Mouse (Mus musculus) cerebellum, adult 2 months (tissue): Measurements from ENCODE around the gene Gli3. TPM values are rescaled to one million over a fixed set of nuclear protein-coding genes. Genes with fewer than 3 reads are reported as not detected.
A peak's percentile ranks its signal among the peaks of the same experiment; 100 is the strongest.

Experiments
- DNase-seq, 2 experiments: peaks; one replicate each; pipeline ENCODE4 v3.0.0; 2021
- H3K27ac ChIP-seq: fragments of 200-500 bp; 2 replicates; pipeline ENCODE4 v1.5.1; 2012; ENCODE audit warnings: low read length, control low read depth, inconsistent platforms; ENCODE audit not compliant: insufficient read depth
- H3K27me3 ChIP-seq: fragments of 200-500 bp; 2 replicates; pipeline ENCODE4 v1.6.1; 2012; ENCODE audit warnings: inconsistent platforms, mild to moderate bottlenecking, low read length, moderate library complexity; ENCODE audit not compliant: control insufficient read depth, insufficient read depth
- H3K4me1 ChIP-seq: fragments of 200-500 bp; 2 replicates; pipeline ENCODE4 v1.6.1; 2011; ENCODE audit warnings: low read length; ENCODE audit not compliant: control insufficient read depth, insufficient read depth
- H3K4me3 ChIP-seq: fragments of 200-500 bp; replicated peaks from 2 replicates; pipeline ENCODE3; 2011; ENCODE audit warnings: mild to moderate bottlenecking, low read depth, low read length, control low read depth; ENCODE audit not compliant: insufficient read depth
- CTCF ChIP-seq: fragments of 200-500 bp; IDR thresholded peaks from 2 replicates; pipeline ENCODE4 v1.5.1; 2011; ENCODE audit warnings: low read depth, mild to moderate bottlenecking, control low read depth, low read length, moderate library complexity, borderline replicate concordance; ENCODE audit not compliant: insufficient read depth
- POLR2A ChIP-seq: fragments of 200-500 bp; IDR thresholded peaks from 2 replicates; pipeline ENCODE4 v1.6.1; 2011; ENCODE audit warnings: low read length, control low read depth, borderline replicate concordance; ENCODE audit not compliant: insufficient read depth
- WGBS: fragments of 180-500 bp; shearing (Covaris S2); methylation state at CpG from one replicate; pipeline ENCODE4 v1.1.7; 2018; 5-methylcytosine and 5-hydroxymethylcytosine counted together
- polyA plus RNA-seq: library from polyadenylated mRNA; depleted of rRNA; stranded (reverse); fragments of >200 nt; gene quantifications from 2 replicates; pipeline ENCODE4 v1.2.3, GENCODE M21; 2012

Gene Gli3
- polyA plus RNA-seq, 1 experiment = 2.4 TPM

DNA sequence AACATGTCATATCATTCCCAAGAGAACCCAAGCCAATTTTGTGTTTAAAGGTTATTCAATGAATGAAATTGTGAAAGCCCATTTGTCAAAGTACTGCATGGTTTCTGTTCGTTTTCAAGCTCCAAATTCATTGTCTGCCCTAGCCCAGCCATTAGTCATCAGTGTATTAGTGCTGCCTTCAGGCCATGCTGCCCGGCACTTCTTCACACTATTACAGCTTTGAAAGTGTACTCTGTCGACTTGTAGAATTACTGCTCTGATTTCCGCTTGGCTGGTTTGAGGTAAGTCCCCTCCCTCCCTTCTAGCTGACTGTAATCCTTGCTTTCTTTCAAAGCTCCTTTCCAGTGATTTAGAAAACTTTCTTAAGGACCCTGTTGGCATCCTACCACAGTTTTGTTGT is 5.4 kb downstream of the Gli3 start:
- DNase-seq = no peak
- H3K27me3 ChIP-seq = peaks cover 2% of the 10 kb centered on the region; the same call in 1 of the 2 replicates
- H3K4me3 ChIP-seq = no peak overlapping the region
- TF ChIP-seq CTCF (no peak), POLR2A (no peak)
- WGBS = 70% methylated on average over 4 of the region's 4 CpGs
- no peaks in the 10 kb centered on the region; the same call in 1 of the 2 replicates for H3K4me1 ChIP-seq
- no peak overlapping the region for H3K27ac ChIP-seq

DNA sequence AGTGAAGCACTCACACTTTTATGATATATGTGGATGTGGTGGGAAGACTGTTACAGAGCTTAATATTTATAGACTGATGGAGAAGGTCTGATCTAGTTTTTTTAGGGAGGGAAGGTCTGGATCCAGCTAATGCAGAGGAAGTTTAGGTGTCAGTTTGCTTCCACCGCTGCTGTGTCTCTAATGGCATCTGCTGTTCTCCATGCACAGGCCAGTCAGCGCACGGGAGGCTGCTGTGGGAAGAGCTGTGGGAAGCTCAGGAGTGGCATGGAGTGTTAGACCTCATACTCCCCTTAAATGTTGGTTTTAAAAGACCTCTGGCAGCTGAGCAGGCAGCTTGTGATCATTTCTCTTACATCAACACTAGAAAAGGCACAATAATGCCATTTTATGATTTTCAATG is 7.0 kb downstream of the Gli3 start:
- no peaks in the 10 kb centered on the region for H3K27me3 ChIP-seq
- TF ChIP-seq CTCF = no peak
- no peak for TF ChIP-seq POLR2A
- WGBS = 72% methylated on average over 3 of the region's 3 CpGs
- H3K4me1 ChIP-seq = no peaks in the 10 kb centered on the region; the same call in 1 of the 2 replicates
- no peak overlapping the region for H3K4me3 ChIP-seq
- no peak for DNase-seq
- no peak overlapping the region for H3K27ac ChIP-seq

DNA sequence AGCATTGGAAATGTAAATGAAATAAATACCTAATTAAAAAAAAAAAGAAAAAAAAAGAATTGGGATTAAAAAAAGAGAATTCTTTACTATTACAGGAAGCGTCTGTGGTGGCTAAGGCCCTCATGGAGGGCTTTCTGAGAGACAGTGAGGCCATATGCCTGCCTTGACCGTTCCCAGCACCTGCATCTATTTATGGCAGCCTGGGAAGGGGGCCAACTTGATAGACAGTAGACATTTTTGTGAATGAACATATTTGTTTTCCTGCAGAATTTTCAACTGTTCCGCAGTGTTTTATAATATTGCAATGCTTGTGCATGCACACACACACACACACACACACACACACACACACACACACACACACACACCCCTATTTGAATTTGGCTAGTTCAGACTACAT is 9.7 kb downstream of the Gli3 start:
- WGBS = 16% methylated on average over 3 of the region's 3 CpGs
- Histone ChIP-seq H3K27me3 (no peaks in the 10 kb centered on the region), H3K4me3 (no peak overlapping the region), H3K4me1 (no peaks in the 10 kb centered on the region; the same call in 1 of the 2 replicates), H3K27ac (no peak overlapping the region)
- DNase-seq = peak in 1 of 2 experiments; percentile 6
- TF ChIP-seq CTCF (no peak), POLR2A (no peak)

GRCm38 (mm10) chr13:15474393-15474792 is 11.4 kb downstream of the Gli3 start:
- Histone ChIP-seq H3K4me3 (no peak overlapping the region), H3K27me3 (no peaks in the 10 kb centered on the region), H3K27ac (no peak overlapping the region), H3K4me1 (no peaks in the 10 kb centered on the region; the same call in 1 of the 2 replicates)
- WGBS = 37% methylated on average over 2 of the region's 2 CpGs
- TF ChIP-seq CTCF = no peak
- TF ChIP-seq POLR2A = no peak
- no peak for DNase-seq

- no peak overlapping the region for H3K27ac ChIP-seq
- 52% methylated on average over 14 of the region's 14 CpGs for WGBS
- no peak for TF ChIP-seq CTCF
Observed at GRCm38 (mm10) chr13:15486033-15486891, 23.2 kb downstream of the Gli3 start.

DNA sequence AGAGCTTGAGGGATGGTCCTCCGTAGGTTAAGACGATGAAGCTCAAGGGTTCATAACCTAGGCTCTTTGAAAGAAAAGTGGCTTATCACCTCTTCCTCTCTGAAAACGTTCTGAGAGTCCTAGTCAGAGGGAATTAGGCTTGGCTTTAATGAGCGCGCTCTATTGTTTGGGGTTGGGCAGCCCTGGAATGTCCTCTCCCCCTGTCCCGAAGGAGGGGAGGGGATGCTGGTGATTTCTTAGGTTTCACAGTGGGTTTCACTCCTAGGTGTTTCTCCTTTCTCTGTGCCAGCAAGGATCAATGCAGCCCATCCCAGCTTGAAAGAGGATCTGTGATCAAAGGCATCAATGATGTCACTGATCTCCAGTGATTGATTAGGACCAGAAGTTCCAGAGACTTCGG is 24.3 kb downstream of the Gli3 start:
- 45% methylated on average over 7 of the region's 7 CpGs for WGBS
- Histone ChIP-seq H3K27ac (no peak overlapping the region), H3K27me3 (no peaks in the 10 kb centered on the region), H3K4me3 (no peak overlapping the region), H3K4me1 (no peaks in the 10 kb centered on the region)
- no peak for DNase-seq
- TF ChIP-seq CTCF (no peak), POLR2A (no peak)

More at GRCm38 (mm10) chr13:15486033-15486891, 23.2 kb downstream of the Gli3 start:
- DNase-seq = no peak
- H3K27me3 ChIP-seq = no peaks in the 10 kb centered on the region
- H3K4me3 ChIP-seq = no peak overlapping the region
- no peaks in the 10 kb centered on the region for H3K4me1 ChIP-seq

GRCm38 (mm10) chr13:15488065-15488464 is 25.0 kb downstream of the Gli3 start:
- H3K4me3 ChIP-seq = no peak overlapping the region
- H3K27me3 ChIP-seq = no peaks in the 10 kb centered on the region
- no peak overlapping the region for H3K27ac ChIP-seq
- no peak for DNase-seq
- TF ChIP-seq POLR2A (no peak), CTCF (no peak)
- WGBS = 56% methylated on average over 1 of the region's 1 CpGs
- no peaks in the 10 kb centered on the region for H3K4me1 ChIP-seq

DNA sequence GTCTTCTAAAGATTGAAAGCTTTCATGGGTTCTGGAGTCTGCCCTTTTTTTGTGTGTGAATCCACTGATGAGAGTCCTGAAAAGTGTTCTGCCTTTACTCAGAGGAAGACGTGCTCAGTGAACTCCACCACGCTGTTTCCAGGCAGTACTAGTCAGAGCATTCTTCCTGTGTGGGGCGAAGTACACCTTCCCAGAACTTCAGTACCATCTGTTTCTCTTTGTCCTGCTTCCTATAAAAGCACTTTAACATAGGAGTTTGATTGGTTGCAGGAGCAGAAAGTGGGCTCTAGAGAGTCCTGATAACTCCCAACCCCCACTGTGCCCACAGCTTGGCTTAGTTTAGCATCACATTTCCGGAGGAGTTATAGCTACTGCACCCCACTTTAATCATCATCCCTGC is 32.8 kb downstream of the Gli3 start:
- no peaks in the 10 kb centered on the region for H3K4me1 ChIP-seq
- 90% methylated on average over 4 of the region's 4 CpGs for WGBS
- no peak overlapping the region for H3K27ac ChIP-seq
- no peak overlapping the region for H3K4me3 ChIP-seq
- DNase-seq = no peak
- H3K27me3 ChIP-seq = no peaks in the 10 kb centered on the region
- TF ChIP-seq CTCF (no peak), POLR2A (no peak)
